Mouse (Mus musculus) heart, embryonic 12.5 days (tissue): ENCODE measurements around the gene Rbms3. TPM values are rescaled to one million over a fixed set of nuclear protein-coding genes. Genes with fewer than 3 reads are reported as not detected.

Experiments
- ATAC-seq: fragments of 200-750 bp; cut with Nextera tagmentation; 2 replicates; pipeline ENCODE4 v1.8.0; 2017; ENCODE audit warnings: moderate TSS enrichment, moderate library complexity; ENCODE audit not compliant: insufficient number of reproducible peaks, low FRiP score
- H3K27ac ChIP-seq: fragments of 300-500 bp; sonication (generic); 2 replicates; pipeline ENCODE4 v1.5.1; 2016; ENCODE audit warnings: mild to moderate bottlenecking, moderate library complexity; ENCODE audit not compliant: poor library complexity, severe bottlenecking
- H3K27me3 ChIP-seq: fragments of 300-500 bp; sonication (generic); replicated peaks from 2 replicates; pipeline ENCODE4 v1.6.1; 2016; ENCODE audit warnings: mild to moderate bottlenecking, moderate library complexity
- H3K36me3 ChIP-seq: fragments of 300-500 bp; sonication (generic); 2 replicates; pipeline ENCODE4 v1.6.1; 2016; ENCODE audit warnings: mild to moderate bottlenecking, moderate library complexity
- H3K4me1 ChIP-seq: fragments of 300-500 bp; sonication (generic); replicated peaks from 2 replicates; pipeline ENCODE4 v1.6.1; 2016; ENCODE audit warnings: mild to moderate bottlenecking
- H3K4me2 ChIP-seq: fragments of 300-500 bp; sonication (generic); 2 replicates; pipeline ENCODE4 v1.6.1; 2016; ENCODE audit warnings: mild to moderate bottlenecking, moderate library complexity
- H3K4me3 ChIP-seq: fragments of 300-500 bp; sonication (generic); 2 replicates; pipeline ENCODE4 v1.5.1; 2016; ENCODE audit warnings: mild to moderate bottlenecking
- H3K9ac ChIP-seq: fragments of 300-500 bp; sonication (generic); 2 replicates; pipeline ENCODE4 v1.6.1; 2016; ENCODE audit warnings: mild to moderate bottlenecking, moderate library complexity
- H3K9me3 ChIP-seq: fragments of 300-500 bp; sonication (generic); replicated peaks from 2 replicates; pipeline ENCODE4 v1.6.1; 2016; ENCODE audit warnings: mild to moderate bottlenecking, moderate library complexity
- WGBS: fragments of 180-500 bp; shearing (Covaris S2); methylation state at CpG from one replicate; pipeline ENCODE4 v1.1.7; 2016; 5-methylcytosine and 5-hydroxymethylcytosine counted together
- polyA plus RNA-seq: library from polyadenylated mRNA; unstranded; fragments of >200 nt; fragmentation: Nextera tagmentation; extraction: Ambion mirVana; gene quantifications from 2 replicates; pipeline ENCODE4 v1.2.1, GENCODE M21; 2016

Gene Rbms3
- polyA plus RNA-seq, 1 experiment from 2014 or later, result 42.2 TPM

DNA sequence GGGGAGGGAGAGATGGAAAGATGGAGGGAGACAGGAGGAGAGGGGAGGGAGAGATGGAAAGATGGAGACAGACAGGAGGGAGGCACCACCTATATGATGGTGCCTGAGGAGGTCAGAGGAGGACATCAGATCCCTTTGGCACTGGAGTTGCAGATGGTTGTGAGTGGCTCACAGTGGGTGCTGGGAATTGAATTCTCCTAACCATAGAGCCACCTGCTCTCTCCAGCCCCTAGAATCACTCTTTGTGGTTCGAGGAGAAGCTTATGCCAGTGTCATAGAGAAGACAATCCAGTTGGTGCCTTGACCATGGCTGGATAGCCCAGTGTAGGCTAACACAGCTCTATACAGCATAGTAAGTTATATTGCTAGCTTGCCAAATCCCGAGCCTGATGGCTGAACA lies 137.8 kb downstream of the Rbms3 start:
- no peak for ATAC-seq
- 66% methylated on average over 2 of the region's 2 CpGs for whole genome bisulfite sequencing
- no peak overlapping the region for H3K9ac ChIP-seq

DNA sequence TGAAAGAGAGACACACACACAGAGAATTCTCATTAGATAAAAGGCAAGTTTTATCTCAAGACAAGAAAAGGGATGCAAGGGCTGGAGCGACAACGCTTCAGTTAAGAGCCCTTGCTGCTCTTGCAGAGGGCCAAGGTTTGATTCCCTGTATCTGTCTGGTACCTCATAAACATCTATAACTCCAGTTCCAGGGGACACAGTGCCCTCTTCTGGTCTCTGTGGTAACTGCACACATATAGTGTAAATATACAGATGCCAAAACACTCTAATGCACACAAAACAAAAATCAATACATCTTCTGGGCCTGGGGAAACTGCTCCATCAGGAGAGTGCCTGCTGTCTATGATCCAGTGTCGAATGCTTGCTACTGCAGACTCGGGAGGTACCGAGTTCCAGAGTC lies 145.3 kb downstream of the Rbms3 start:
- 82% methylated on average over 5 of the region's 5 CpGs for WGBS

More for the DNA sequence above, 137.8 kb downstream of the Rbms3 start:
- no peaks in the 10 kb centered on the region for H3K36me3 ChIP-seq
- no peaks in the 10 kb centered on the region for H3K4me1 ChIP-seq
- H3K4me2 ChIP-seq, result no peak overlapping the region
- no peak overlapping the region for H3K27ac ChIP-seq
- no peaks in the 10 kb centered on the region for H3K27me3 ChIP-seq
- H3K4me3 ChIP-seq, result no peak overlapping the region
- no peaks in the 10 kb centered on the region for H3K9me3 ChIP-seq

DNA sequence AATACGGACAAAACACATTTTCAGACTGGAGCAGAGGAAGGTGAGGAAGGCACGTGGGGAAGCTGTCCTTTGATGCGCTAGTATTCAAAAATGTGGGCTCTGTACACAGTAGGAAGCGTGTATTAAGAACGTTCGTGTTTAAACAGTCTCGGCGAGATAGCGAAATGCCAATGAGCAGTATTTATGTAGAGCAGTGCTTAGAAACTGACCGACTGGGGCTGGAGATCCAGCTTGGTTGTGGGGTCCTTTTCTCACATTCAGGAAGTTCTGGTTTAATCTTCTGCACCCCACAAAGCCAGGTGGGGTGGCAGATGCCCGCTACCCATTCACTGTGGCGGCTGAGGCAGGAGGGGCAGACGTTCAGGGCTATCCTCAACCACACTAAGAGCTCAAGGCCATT lies 153.0 kb downstream of the Rbms3 start:
- H3K4me1 ChIP-seq, result no peaks in the 10 kb centered on the region
- 83% methylated on average over 13 of the region's 13 CpGs for WGBS
- ATAC-seq, result no peak

More for the DNA sequence above, 145.3 kb downstream of the Rbms3 start:
- no peak overlapping the region for H3K27ac ChIP-seq
- H3K4me3 ChIP-seq, result no peak overlapping the region
- no peaks in the 10 kb centered on the region for H3K36me3 ChIP-seq
- H3K4me2 ChIP-seq, result no peak overlapping the region
- H3K9ac ChIP-seq, result no peak overlapping the region
- H3K4me1 ChIP-seq, result no peaks in the 10 kb centered on the region
- no peak for ATAC-seq
- no peaks in the 10 kb centered on the region for H3K27me3 ChIP-seq
- H3K9me3 ChIP-seq, result 0 out of 2 replicates have a peak, but pooled peaks cover 5% of the 10 kb centered on the region

GRCm38 (mm10) chr9:117452816-117453215 lies 176.9 kb downstream of the Rbms3 start:
- no peak for ATAC-seq
- Histone ChIP-seq H3K4me2 (no peak overlapping the region), H3K4me1 (peaks cover 10% of the 10 kb centered on the region), H3K4me3 (no peak overlapping the region), H3K27me3 (no peaks in the 10 kb centered on the region), H3K9me3 (no peaks in the 10 kb centered on the region), H3K27ac (no peak overlapping the region), H3K36me3 (no peaks in the 10 kb centered on the region), H3K9ac (no peak overlapping the region)
- WGBS, result 77% methylated on average over 10 of the region's 10 CpGs

More for the DNA sequence above, 153.0 kb downstream of the Rbms3 start:
- Histone ChIP-seq H3K9ac (no peak overlapping the region), H3K4me2 (no peak overlapping the region), H3K36me3 (no peaks in the 10 kb centered on the region), H3K27me3 (no peaks in the 10 kb centered on the region), H3K4me3 (no peak overlapping the region), H3K27ac (no peak overlapping the region), H3K9me3 (no peaks in the 10 kb centered on the region)

DNA sequence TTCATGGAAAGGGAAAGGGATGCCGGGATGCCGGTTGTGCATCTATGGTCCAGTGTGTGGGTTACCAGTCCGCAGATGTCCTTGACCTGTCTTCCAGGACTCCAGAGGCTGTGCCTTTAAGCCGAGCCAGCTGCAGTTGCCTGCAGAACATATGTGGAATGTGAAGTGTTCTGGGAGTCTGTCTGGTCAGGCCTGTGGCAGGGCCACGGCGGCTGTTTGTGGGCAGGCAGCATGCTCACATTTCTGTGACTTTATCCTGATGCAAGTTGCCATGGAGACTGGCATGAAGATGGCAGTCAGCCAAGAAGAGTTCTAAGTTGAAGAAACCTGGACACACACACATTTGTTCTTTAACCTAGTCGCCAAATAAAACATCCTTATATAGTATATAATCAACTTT lies 187.1 kb downstream of the Rbms3 start:
- WGBS, result 47% methylated on average over 7 of the region's 7 CpGs
- Histone ChIP-seq H3K4me2 (no peak overlapping the region), H3K4me3 (no peak overlapping the region), H3K27ac (no peak overlapping the region), H3K9ac (no peak overlapping the region), H3K36me3 (no peaks in the 10 kb centered on the region), H3K9me3 (no peaks in the 10 kb centered on the region), H3K27me3 (no peaks in the 10 kb centered on the region), H3K4me1 (peaks cover 4% of the 10 kb centered on the region; the same call in 1 of the 2 replicates)
- no peak for ATAC-seq

DNA sequence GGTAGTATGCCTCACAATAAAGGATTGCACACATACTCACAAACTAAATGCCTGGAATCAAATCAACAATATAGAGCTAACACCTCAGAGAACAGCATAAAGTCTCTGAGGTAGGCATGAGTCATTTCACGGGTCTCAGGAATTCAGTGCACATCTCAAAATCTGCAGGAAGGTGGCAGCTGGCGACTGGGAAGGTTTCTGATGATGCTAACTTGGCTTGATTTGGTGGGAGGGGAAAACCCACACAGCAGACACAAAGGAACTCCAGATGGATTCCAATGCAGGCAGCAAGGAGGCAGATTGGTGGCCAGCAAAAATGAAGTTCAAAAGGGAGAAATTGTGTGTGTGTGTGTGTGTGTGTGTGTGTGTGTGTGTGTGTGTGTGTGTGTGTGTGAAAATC lies 193.9 kb downstream of the Rbms3 start:
- H3K27ac ChIP-seq, result no peak overlapping the region
- H3K4me1 ChIP-seq, result no peaks in the 10 kb centered on the region
- 63% methylated on average over 2 of the region's 2 CpGs for WGBS
- no peak overlapping the region for H3K4me3 ChIP-seq
- peaks cover 7% of the 10 kb centered on the region; the same call in 1 of the 2 replicates for H3K9me3 ChIP-seq
- no peak overlapping the region for H3K4me2 ChIP-seq
- H3K27me3 ChIP-seq, result no peaks in the 10 kb centered on the region
- H3K36me3 ChIP-seq, result no peaks in the 10 kb centered on the region
- no peak overlapping the region for H3K9ac ChIP-seq
- ATAC-seq, result no peak

DNA sequence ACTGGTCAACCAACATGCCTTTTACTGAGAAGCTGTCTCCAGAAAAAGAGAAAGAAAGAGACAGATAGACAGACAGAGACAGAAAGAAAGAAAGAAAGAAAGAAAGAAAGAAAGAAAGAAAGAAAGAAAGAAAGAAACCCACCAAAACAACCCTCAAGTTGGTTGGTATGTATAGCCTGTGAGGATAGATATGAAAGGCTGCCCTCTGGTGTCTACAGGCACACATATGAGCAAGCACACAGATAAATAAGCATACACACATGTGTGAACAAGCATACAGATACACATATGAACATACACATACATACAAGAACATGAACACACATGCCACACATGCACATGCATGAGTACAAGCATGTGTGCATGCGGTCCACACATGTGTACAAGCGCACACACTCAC lies 199.0 kb downstream of the Rbms3 start:
- Histone ChIP-seq H3K4me3 (no peak overlapping the region), H3K4me2 (no peak overlapping the region), H3K27ac (no peak overlapping the region), H3K9ac (no peak overlapping the region), H3K9me3 (peaks cover 7% of the 10 kb centered on the region; the same call in 1 of the 2 replicates), H3K4me1 (no peaks in the 10 kb centered on the region), H3K36me3 (no peaks in the 10 kb centered on the region), H3K27me3 (no peaks in the 10 kb centered on the region)
- WGBS, result 87% methylated on average over 2 of the region's 2 CpGs
- ATAC-seq, result no peak

DNA sequence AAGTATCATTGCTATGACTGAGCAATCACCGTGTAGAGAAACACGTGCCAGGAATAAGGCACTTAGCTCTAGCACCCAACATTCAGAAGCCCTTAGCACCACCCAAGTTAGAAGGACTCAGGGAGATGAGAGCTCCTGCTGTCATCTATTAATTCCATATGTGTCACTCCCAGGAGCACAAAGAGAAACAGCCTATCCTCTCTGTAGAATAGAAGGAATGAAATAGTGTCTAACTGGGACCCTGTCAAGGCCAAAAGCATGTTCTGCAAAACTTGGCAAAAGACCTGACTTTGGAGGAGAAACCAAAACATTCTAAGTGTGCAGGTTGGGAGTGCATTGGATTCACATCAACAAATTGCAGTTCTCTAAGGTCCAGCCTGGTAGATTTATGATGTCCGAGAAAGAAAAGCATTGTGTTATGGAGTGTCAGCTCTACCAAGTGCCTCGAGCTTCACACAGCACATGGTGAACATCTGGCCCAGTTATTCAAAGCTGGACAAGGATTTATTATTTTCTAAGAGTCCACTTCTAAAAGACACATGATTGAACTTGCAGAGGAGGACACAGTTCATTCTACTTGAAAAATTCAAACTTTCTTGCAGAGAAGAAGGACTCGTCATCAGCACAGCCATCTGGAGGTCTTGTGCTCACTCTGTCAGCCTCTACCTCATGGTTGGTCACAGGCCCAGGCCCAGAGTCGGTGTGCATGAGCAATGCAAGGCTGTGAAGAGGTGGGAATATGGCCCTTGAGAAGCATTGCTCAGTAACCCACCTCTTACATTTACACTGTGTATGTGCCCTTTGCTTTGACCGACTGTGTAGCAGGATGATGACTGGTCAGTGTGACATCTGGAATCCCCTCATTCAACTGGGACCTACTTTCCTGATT lies 200.3 kb downstream of the Rbms3 start:
- ATAC-seq, result no peak
- Histone ChIP-seq H3K9ac (no peak overlapping the region), H3K36me3 (no peaks in the 10 kb centered on the region), H3K4me1 (no peaks in the 10 kb centered on the region), H3K27me3 (no peaks in the 10 kb centered on the region), H3K4me2 (no peak overlapping the region), H3K27ac (no peak overlapping the region), H3K4me3 (no peak overlapping the region), H3K9me3 (no peaks in the 10 kb centered on the region)
- WGBS, result 76% methylated on average over 7 of the region's 7 CpGs

- H3K4me1 ChIP-seq, result no peaks in the 10 kb centered on the region
- H3K27me3 ChIP-seq, result no peaks in the 10 kb centered on the region; the same call in 1 of the 2 replicates
- no peak overlapping the region for H3K4me3 ChIP-seq
- no peak overlapping the region for H3K4me2 ChIP-seq
- no peak overlapping the region for H3K9ac ChIP-seq
- H3K27ac ChIP-seq, result no peak overlapping the region
- no peaks in the 10 kb centered on the region for H3K36me3 ChIP-seq
- no peaks in the 10 kb centered on the region for H3K9me3 ChIP-seq
- 69% methylated on average over 5 of the region's 5 CpGs for WGBS
- no peak for ATAC-seq
These were observed 206.5 kb downstream of the Rbms3 start for GRCm38 (mm10) chr9:117423259-117423658.

DNA sequence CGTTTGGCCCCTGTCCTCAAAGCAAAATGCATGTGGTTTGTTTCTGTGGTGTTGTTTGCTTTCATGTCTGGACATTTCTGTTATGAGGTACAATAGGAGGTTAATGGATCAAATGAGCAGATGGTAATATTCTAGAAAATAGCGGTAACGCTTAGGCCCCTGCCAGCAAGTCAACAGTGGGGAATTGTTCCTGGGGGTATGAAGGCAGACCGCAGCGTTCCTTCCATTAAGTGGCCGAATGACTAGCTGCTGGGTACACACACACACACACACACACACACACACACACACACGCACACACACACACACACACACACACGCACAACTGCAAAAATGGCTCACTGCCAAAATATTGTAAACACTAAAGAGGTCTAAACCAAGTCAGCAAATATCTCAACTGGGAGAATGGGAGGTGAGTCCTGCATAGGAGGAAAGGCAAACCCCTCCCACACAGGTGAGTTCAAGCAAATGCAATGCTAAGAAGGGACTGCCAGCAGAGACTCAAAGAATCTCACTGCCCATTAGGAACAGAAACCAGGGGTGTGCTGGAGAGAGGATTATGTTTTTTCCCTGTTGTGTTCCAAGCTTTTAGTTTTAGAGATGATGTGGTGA lies 209.7 kb downstream of the Rbms3 start:
- H3K4me2 ChIP-seq, result no peak overlapping the region
- no peaks in the 10 kb centered on the region for H3K36me3 ChIP-seq
- WGBS, result 92% methylated on average over 8 of the region's 8 CpGs
- H3K27ac ChIP-seq, result no peak overlapping the region
- H3K9ac ChIP-seq, result no peak overlapping the region
- H3K4me3 ChIP-seq, result no peak overlapping the region
- no peak for ATAC-seq
- H3K4me1 ChIP-seq, result no peaks in the 10 kb centered on the region
- no peaks in the 10 kb centered on the region; the same call in 1 of the 2 replicates for H3K27me3 ChIP-seq
- no peaks in the 10 kb centered on the region for H3K9me3 ChIP-seq

DNA sequence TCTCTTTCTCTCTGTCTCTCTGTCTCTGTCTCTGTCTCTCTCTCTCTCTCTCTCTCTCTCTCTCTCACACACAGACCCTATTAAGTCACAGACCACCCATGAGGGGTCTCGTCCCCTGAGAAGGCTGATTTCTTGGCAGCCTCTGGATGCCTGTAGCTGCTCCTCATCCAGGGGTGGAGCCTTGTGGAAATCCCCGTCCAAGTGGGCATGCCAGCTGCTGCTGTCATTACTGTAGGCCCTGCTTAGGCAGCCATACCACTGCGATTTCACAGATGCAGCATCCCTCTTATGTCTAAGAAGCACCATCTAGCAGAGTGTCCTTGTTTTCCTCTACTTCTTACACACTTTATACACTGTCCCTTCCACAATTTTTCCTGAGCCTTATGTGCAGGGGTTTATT lies 216.5 kb downstream of the Rbms3 start:
- H3K36me3 ChIP-seq, result no peaks in the 10 kb centered on the region
- H3K27ac ChIP-seq, result no peak overlapping the region
- no peak for ATAC-seq
- no peak overlapping the region for H3K4me2 ChIP-seq
- H3K27me3 ChIP-seq, result no peaks in the 10 kb centered on the region
- no peak overlapping the region for H3K9ac ChIP-seq
- no peak overlapping the region for H3K4me3 ChIP-seq
- 49% methylated on average over 3 of the region's 3 CpGs for WGBS
- H3K4me1 ChIP-seq, result no peaks in the 10 kb centered on the region
- H3K9me3 ChIP-seq, result no peaks in the 10 kb centered on the region
